Mouse (Mus musculus) hindbrain, postnatal 0 days (tissue): ENCODE results near the gene Fam192a. TPM values are rescaled to one million over a fixed set of nuclear protein-coding genes. Genes with fewer than 3 reads are reported as not detected.

ENCODE experiments used
- ATAC-seq: fragments of 200-750 bp; cut with Nextera tagmentation; 2 replicates; pipeline ENCODE4 v1.8.0; 2017; ENCODE audit warnings: mild to moderate bottlenecking, moderate TSS enrichment, moderate library complexity
- DNase-seq: peaks from one replicate; pipeline ENCODE4 v3.0.0-alpha.2; 2015; ENCODE audit warnings: low spot score
- H3K27ac ChIP-seq: fragments of 300-500 bp; sonication (generic); 2 replicates; pipeline ENCODE4 v1.5.1; 2014; ENCODE audit warnings: mild to moderate bottlenecking
- H3K27me3 ChIP-seq: fragments of 300-500 bp; sonication (generic); 2 replicates; pipeline ENCODE4 v1.6.1; 2014; ENCODE audit warnings: low read length, mixed read lengths; ENCODE audit not compliant: insufficient read depth
- H3K36me3 ChIP-seq: fragments of 300-500 bp; sonication (generic); 2 replicates; pipeline ENCODE4 v1.6.1; 2014; ENCODE audit warnings: low read length, mixed read lengths; ENCODE audit not compliant: insufficient read depth
- H3K4me1 ChIP-seq: fragments of 300-500 bp; sonication (generic); 2 replicates; pipeline ENCODE4 v1.6.1; 2014; ENCODE audit warnings: antibody characterized with exemption, low read length, mixed read lengths; ENCODE audit not compliant: insufficient read depth
- H3K4me2 ChIP-seq: fragments of 300-500 bp; sonication (generic); 2 replicates; pipeline ENCODE4 v1.6.1; 2014; ENCODE audit warnings: low read depth, mild to moderate bottlenecking, low read length, moderate library complexity, mixed read lengths
- H3K4me3 ChIP-seq: fragments of 300-500 bp; sonication (generic); 2 replicates; pipeline ENCODE4 v1.5.1; 2014; ENCODE audit warnings: low read length
- H3K9ac ChIP-seq: fragments of 300-500 bp; sonication (generic); replicated peaks from 2 replicates; pipeline ENCODE4 v1.6.1; 2014; ENCODE audit warnings: mild to moderate bottlenecking, low read length, moderate library complexity, mixed read lengths
- H3K9me3 ChIP-seq: fragments of 300-500 bp; sonication (generic); 2 replicates; pipeline ENCODE4 v1.6.1; 2016; ENCODE audit warnings: low read length, mixed read lengths
- CTCF ChIP-seq: IDR thresholded peaks from 2 replicates; pipeline ENCODE4 v1.5.1; 2016; ENCODE audit warnings: antibody characterized with exemption, control low read depth, low read depth
- WGBS: fragments of 180-500 bp; shearing (Covaris S2); extraction: QIAGEN DNeasy Blood & Tissue Kit; methylation state at CpG from one replicate; pipeline ENCODE4 v1.1.7; 2014; 5-methylcytosine and 5-hydroxymethylcytosine counted together
- polyA plus RNA-seq: library from polyadenylated mRNA; unstranded; fragments of >200 nt; fragmentation: Nextera tagmentation; extraction: Ambion mirVana; gene quantifications from 2 replicates; pipeline ENCODE4 v1.2.1, GENCODE M21; 2015
- total RNA-seq: library from RNA; depleted of rRNA; stranded (reverse); fragments of >200 nt; gene quantifications from 2 replicates; pipeline ENCODE4 v1.2.3, GENCODE M21; 2014

Fam192a gene
- total and polyA plus RNA-seq, 2 experiments from 2014 or later: 24.4 to 64.6 TPM

DNA sequence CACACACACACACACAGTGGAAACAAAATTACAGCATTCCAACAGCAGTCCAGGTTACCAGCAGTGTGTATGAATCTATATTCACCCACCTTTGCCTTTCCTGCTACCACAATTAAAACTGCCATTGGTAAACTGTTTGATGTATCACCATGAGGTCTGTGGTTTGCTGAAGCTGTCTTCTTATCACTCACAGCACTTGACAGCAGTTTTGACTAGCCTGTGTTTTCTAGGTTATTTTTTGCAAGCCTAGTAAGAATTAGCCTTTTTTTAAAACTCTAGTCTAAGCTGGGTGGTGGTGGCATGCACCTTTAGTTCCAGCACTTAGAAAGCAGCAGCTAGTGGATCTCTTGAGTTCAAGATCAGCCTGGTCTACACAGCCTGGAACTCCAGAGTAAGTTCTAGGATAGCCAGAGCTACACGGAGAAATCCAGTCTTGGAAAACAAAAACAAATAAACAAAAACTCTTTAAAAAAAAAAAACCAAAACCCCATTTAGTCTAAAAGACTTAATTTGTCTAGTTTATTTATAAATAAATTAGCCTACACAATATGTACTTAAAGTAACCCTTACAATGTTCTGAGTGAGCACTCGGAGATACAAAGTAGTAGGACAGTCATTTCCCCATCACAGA is 31.9 kb upstream of the Fam192a start:
- no peak for ATAC-seq
- no peak for DNase-seq
- H3K9ac ChIP-seq: no peak overlapping the region
- H3K4me3 ChIP-seq: no peak overlapping the region
- H3K27me3 ChIP-seq: no peaks in the 10 kb centered on the region
- no peak for TF ChIP-seq CTCF
- H3K4me2 ChIP-seq: no peak overlapping the region
- H3K9me3 ChIP-seq: no peaks in the 10 kb centered on the region
- H3K36me3 ChIP-seq: peaks cover 44% of the 10 kb centered on the region
- WGBS: 92% methylated on average over 2 of the region's 2 CpGs
- H3K27ac ChIP-seq: no peak overlapping the region
- no peaks in the 10 kb centered on the region for H3K4me1 ChIP-seq

DNA sequence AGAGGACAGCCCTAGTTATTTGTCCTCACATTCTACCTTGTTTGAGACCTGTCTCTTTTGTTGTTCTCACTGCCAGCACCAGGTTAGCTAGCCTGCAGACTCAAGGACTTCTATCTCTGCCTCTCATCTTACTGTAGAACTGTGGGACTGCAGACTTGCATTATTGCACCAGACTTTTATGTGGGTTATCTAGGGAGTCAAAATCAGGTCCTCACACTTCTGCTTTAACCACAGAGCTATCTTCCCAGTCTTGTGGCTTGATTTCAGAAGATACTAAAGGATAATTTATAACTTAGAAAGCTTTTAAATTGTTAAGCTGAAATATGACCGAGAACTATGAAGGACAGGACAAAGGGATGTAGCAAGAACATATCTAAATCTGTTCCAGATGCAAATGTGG is 23.1 kb upstream of the Fam192a start:
- ATAC-seq: no peak
- TF ChIP-seq CTCF: no peak

DNA sequence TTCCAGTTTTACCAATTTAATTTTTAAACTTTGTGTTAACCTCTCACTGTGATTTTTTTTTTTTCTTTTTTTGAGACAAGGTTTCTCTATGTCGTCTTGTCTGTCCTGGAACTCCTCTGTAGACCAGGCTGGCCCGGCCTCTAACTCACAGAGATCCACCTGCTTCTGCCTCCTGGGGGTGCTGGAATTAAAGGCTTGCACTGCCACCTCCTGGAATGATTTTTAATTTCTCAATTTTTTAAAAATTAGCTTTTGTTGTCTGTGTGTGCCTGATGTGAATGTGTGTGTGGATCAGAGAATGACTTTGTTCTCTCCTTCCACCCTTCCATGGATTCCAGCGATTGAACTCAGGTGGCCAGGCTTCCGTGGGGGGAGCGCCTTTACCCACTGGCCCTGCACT is 5.3 kb upstream of the Fam192a start:
- Histone ChIP-seq H3K4me2 (no peak overlapping the region), H3K27ac (no peak overlapping the region), H3K9ac (no peak overlapping the region), H3K4me3 (no peak overlapping the region), H3K4me1 (peaks cover 10% of the 10 kb centered on the region; the same call in 1 of the 2 replicates), H3K36me3 (no peaks in the 10 kb centered on the region; the same call in 1 of the 2 replicates), H3K27me3 (no peaks in the 10 kb centered on the region), H3K9me3 (no peaks in the 10 kb centered on the region)
- peak; percentile 31; the same call in 1 of the 2 replicates for TF ChIP-seq CTCF
- ATAC-seq: no peak
- DNase-seq: no peak
- WGBS: 92% methylated on average over 5 of the region's 5 CpGs

More for the DNA sequence above, 23.1 kb upstream of the Fam192a start:
- Histone ChIP-seq H3K4me2 (no peak overlapping the region), H3K4me1 (no peaks in the 10 kb centered on the region), H3K9ac (no peak overlapping the region), H3K27ac (no peak overlapping the region), H3K9me3 (no peaks in the 10 kb centered on the region), H3K4me3 (no peak overlapping the region), H3K36me3 (peaks cover 9% of the 10 kb centered on the region; the same call in 1 of the 2 replicates), H3K27me3 (no peaks in the 10 kb centered on the region)
- DNase-seq: no peak
- WGBS: 98% methylated on average over 1 of the region's 1 CpGs

DNA sequence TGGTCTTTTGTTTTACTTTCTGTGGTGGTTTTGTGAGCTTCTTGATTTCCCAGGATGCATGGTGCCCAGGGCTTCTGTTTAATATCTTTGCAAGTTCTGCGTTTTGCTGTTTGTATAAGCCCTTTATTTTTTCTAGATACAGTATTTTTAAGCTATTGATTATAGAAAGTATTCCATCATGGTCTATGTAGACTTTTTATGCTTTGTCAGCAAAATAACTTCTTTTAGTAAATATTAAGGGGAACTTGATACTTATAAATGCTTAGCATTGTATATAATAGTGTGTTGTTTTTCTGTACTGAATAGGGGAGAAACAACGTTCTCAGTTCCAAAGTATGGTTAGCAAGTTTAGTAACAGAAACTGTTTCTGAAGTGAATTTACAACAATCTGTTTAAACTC is 2.2 kb upstream of the Fam192a start:
- H3K4me2 ChIP-seq: peak overlapping the region; percentile 100
- 77% methylated on average over 2 of the region's 2 CpGs for WGBS
- H3K9ac ChIP-seq: no peak overlapping the region

DNA sequence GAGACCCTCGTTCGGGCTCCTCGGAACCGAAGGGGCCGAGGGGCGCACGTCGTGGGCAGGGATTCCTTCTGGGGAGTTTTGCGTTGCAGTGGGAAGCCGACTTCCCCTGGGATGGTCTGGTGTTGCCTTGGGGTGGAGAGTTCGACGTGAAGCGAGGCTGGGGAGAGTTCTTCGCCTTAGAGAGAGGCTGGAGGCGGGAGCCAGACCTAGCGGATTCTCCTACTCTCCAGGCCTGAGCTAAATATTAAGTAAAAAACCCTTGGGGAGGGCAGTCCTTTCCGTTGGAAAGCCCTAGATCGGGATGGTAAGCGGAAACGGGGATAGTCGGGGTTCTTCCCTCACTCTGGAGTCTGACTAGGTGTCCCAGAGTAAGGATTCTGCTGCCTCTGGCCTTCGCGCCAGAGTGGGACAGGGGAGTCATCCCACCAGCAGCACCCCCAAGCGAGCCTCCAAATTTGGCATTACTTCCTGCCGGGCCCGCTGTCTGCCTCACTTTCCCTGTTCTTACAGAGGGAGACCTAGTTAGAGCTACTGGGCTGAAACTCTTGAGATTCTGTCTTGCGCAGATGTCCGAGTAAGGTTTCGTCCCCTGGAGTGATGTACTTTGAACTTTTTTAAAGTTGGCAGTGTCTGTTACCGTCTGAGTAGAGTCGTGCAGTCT is 804 bp upstream of the Fam192a start:
- Histone ChIP-seq H3K36me3 (no peaks in the 10 kb centered on the region), H3K9me3 (no peaks in the 10 kb centered on the region), H3K4me1 (peaks cover 16% of the 10 kb centered on the region; the same call in 1 of the 2 replicates), H3K4me3 (peak overlapping the region; percentile 98), H3K27me3 (no peaks in the 10 kb centered on the region), H3K4me2 (peak overlapping the region; percentile 100), H3K27ac (peak overlapping the region; percentile 95), H3K9ac (peak overlapping the region; percentile 93)
- peak; percentile 37 for DNase-seq
- WGBS: under 1% methylated on average over 31 of the region's 31 CpGs
- ATAC-seq: no peak
- no peak for TF ChIP-seq CTCF

More for the DNA sequence above, 2.2 kb upstream of the Fam192a start:
- no peak for ATAC-seq
- no peak for DNase-seq
- TF ChIP-seq CTCF: no peak
- Histone ChIP-seq H3K4me3 (0 out of 2 replicates have a peak overlapping the region, but pooled peaks have one; percentile 98), H3K4me1 (peaks cover 16% of the 10 kb centered on the region; the same call in 1 of the 2 replicates), H3K27me3 (no peaks in the 10 kb centered on the region), H3K9me3 (no peaks in the 10 kb centered on the region), H3K27ac (no peak overlapping the region), H3K36me3 (no peaks in the 10 kb centered on the region; the same call in 1 of the 2 replicates)

DNA sequence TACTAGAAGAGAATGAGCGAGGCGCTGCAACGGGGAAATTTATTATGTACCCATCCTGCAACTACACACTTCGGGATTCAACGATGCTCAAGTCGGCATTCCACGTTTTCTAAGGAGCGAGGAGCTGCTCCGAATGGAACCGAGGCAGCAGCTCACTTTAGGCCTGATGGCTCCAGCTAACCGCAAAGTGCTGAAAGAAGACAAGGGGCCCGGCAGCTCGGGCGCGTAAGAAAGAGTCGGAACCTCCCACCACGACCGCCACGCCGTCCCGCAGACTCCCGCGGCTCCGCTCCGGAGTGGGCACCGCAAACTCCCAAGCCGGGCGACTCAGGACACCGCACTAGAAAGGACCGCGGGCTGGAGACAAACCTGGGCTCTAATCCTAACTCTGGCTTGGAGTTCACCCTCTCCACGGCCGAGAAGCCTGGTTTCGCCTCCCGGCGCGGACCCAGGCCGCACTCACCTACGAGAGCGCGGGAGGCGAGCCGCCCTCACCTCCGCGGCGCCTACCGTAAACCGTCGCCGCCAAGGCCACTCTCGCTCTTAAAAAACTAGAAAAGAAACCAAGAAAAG is 677 bp downstream of the Fam192a start:
- H3K4me3 ChIP-seq: peak overlapping the region; percentile 98
- peak; percentile 6 for DNase-seq
- H3K27me3 ChIP-seq: no peaks in the 10 kb centered on the region
- H3K36me3 ChIP-seq: no peaks in the 10 kb centered on the region
- H3K9ac ChIP-seq: peak overlapping the region; percentile 89
- H3K4me1 ChIP-seq: peaks cover 16% of the 10 kb centered on the region; the same call in 1 of the 2 replicates
- no peak for TF ChIP-seq CTCF
- peak overlapping the region; percentile 95 for H3K4me2 ChIP-seq
- no peaks in the 10 kb centered on the region for H3K9me3 ChIP-seq
- peak; percentile 34 for ATAC-seq
- H3K27ac ChIP-seq: peak overlapping the region; percentile 97
- WGBS: under 1% methylated on average over 51 of the region's 51 CpGs
